Comparison of ENCODE assay signal across 7 mouse cellular contexts in genomic region chr7:132638446-132639087, GRCm38 (mm10). TPM values are rescaled to one million over a fixed set of nuclear protein-coding genes. Genes with fewer than 3 reads are reported as not detected.
DNase-seq lines count a peak whose midpoint lies in the region; ATAC-seq and TF ChIP-seq lines count a peak whose summit lies in the region.

No protein-coding gene starts in this region.

- no peak overlapping the region for H3K27ac ChIP-seq in forebrain, embryonic 13.5 days
- no peak overlapping the region for H3K27ac ChIP-seq in lung, embryonic 14.5 days (ENCODE audit: low read depth)

- H3K9ac ChIP-seq in forebrain, embryonic 13.5 days = no peak overlapping the region
- no peak overlapping the region for H3K9ac ChIP-seq in lung, embryonic 14.5 days

- no peaks in the 10 kb centered on the region for H3K36me3 ChIP-seq in C2C12 (ENCODE audit: control insufficient read depth, insufficient read depth)
- H3K36me3 ChIP-seq in forebrain, embryonic 13.5 days (ENCODE audit: poor library complexity, severe bottlenecking) = no peaks in the 10 kb centered on the region
- no peaks in the 10 kb centered on the region for H3K36me3 ChIP-seq in lung, embryonic 14.5 days (ENCODE audit: insufficient read depth)

- peak; percentile 66 for DNase-seq in 3T3-L1 (ENCODE audit: low read depth, low spot score)
- DNase-seq in c-Kit-positive CD71-negative TER-119-negative erythroid progenitor cells, embryonic 14.5 days (ENCODE audit: low read depth) = peak; percentile 50
- peak; percentile 26 for DNase-seq in kidney, adult 11 months
- peak; percentile 86 for DNase-seq in lung, embryonic 14.5 days
- peak; percentile 76 for DNase-seq in retina, postnatal 1 day

- H3K79me3 ChIP-seq in C2C12 (ENCODE audit: low read depth) = no peaks in the 10 kb centered on the region

- H3K4me1 ChIP-seq in forebrain, embryonic 13.5 days = peaks cover 10% of the 10 kb centered on the region
- H3K4me1 ChIP-seq in lung, embryonic 14.5 days (ENCODE audit: insufficient read depth) = 0 out of 2 replicates have a peak, but pooled peaks cover 3% of the 10 kb centered on the region

- peak; percentile 27 for TF ChIP-seq CTCF in C2C12 (IDR thresholded peaks at IDR 0.05; ENCODE audit: control insufficient read depth, insufficient read depth, insufficient read length)
- peak; percentile 86 for TF ChIP-seq CTCF in lung, embryonic 14.5 days (IDR thresholded peaks at IDR 0.05; ENCODE audit: low read depth)

- no peaks in the 10 kb centered on the region for H3K79me2 ChIP-seq in C2C12 (ENCODE audit: control insufficient read depth, insufficient read depth)

- 60% methylated on average over 12 of the region's 12 CpGs for WGBS in forebrain, embryonic 13.5 days
- 55% methylated on average over 12 of the region's 12 CpGs for WGBS in lung, embryonic 14.5 days

- no peak overlapping the region for H3K4me2 ChIP-seq in forebrain, embryonic 13.5 days
- no peak overlapping the region for H3K4me2 ChIP-seq in lung, embryonic 14.5 days

- no peak overlapping the region for H3K4me3 ChIP-seq in C2C12 (ENCODE audit: insufficient read depth, poor library complexity, severe bottlenecking)
- no peak overlapping the region for H3K4me3 ChIP-seq in forebrain, embryonic 13.5 days
- H3K4me3 ChIP-seq in lung, embryonic 14.5 days (ENCODE audit: low read depth, low read length) = no peak overlapping the region

- peaks cover 12% of the 10 kb centered on the region for H3K27me3 ChIP-seq in C2C12 (ENCODE audit: control insufficient read depth, insufficient read depth, insufficient read length)
- H3K27me3 ChIP-seq in forebrain, embryonic 13.5 days = no peaks in the 10 kb centered on the region
- no peaks in the 10 kb centered on the region for H3K27me3 ChIP-seq in lung, embryonic 14.5 days (ENCODE audit: insufficient read depth, low read length)

- H3K9me3 ChIP-seq in forebrain, embryonic 13.5 days (replicated peaks) = no peaks in the 10 kb centered on the region
- no peaks in the 10 kb centered on the region for H3K9me3 ChIP-seq in lung, embryonic 14.5 days (ENCODE audit: low read depth, low read length)

- peak; percentile 85 for ATAC-seq in forebrain, embryonic 13.5 days
- ATAC-seq in lung, embryonic 14.5 days (ENCODE audit: insufficient read depth) = peak; percentile 54; the same call in 1 of the 2 replicates

- no peak overlapping the region for H3ac ChIP-seq in C2C12 (ENCODE audit: control insufficient read depth, insufficient read length, low read depth)

TF ChIP-seq in C2C12, 6 proteins besides CTCF, POLR2A, EP300 and RAD21:
- no peak for TF ChIP-seq MYOG (IDR thresholded peaks at IDR 0.05; ENCODE audit: control insufficient read depth, extremely low read depth, insufficient read length)
- no peak for TF ChIP-seq USF1 (IDR thresholded peaks at IDR 0.05; ENCODE audit: low read depth)
- no peak for TF ChIP-seq FOSL1 (IDR thresholded peaks at IDR 0.05; ENCODE audit: insufficient read depth, low read length, poor library complexity, severe bottlenecking)
- no peak for TF ChIP-seq MYOD1 (IDR thresholded peaks at IDR 0.05; ENCODE audit: control insufficient read depth, insufficient read length, low read depth)
TF ChIP-seq in C2C12: peak in this region for 0.

RNA-seq across cellular contexts. Expression of gene Lhpp, which starts 28.1 kb away (rescaled TPM):
- 2.9 TPM for polyA plus RNA-seq in C2C12 (2012; fragmentation: generic; extraction: Trizol)
- polyA plus RNA-seq in forebrain, embryonic 13.5 days (2015; fragmentation: Nextera tagmentation; extraction: Ambion mirVana) = 14.5 and 16.8 TPM in 2 replicates
- 21.7 and 22.8 TPM in 2 replicates for polyA plus RNA-seq in lung, embryonic 14.5 days (2014; fragmentation: Nextera tagmentation; extraction: Ambion mirVana)

RNA-seq across cellular contexts. Expression of gene Nkx1-2, which starts 39.1 kb away (rescaled TPM):
- not detected for polyA plus RNA-seq in C2C12 (2012; fragmentation: generic; extraction: Trizol)
- 0.08 TPM in 1 of 2 replicates, not detected in the other for polyA plus RNA-seq in forebrain, embryonic 13.5 days (2015; fragmentation: Nextera tagmentation; extraction: Ambion mirVana)
- polyA plus RNA-seq in lung, embryonic 14.5 days (2014; fragmentation: Nextera tagmentation; extraction: Ambion mirVana) = not detected in 2 replicates

Comparison
In these comparisons a context has a peak if more than half of its experiments do, and no peak if none do; other contexts are left out.
1. DNase-seq: peak in every context shown above with its lines; median percentile 86 in lung, embryonic 14.5 days; 76 in retina, postnatal 1 day; 66 in 3T3-L1; 50 in c-Kit-positive CD71-negative TER-119-negative erythroid progenitor cells, embryonic 14.5 days; 26 in kidney, adult 11 months.